ENCODE assay signal across 8 mouse cellular contexts in genomic region chr17:83706116-83706593, GRCm38 (mm10). TPM values are rescaled to one million over a fixed set of nuclear protein-coding genes. Genes with fewer than 3 reads are reported as not detected.
A peak's percentile ranks its signal among the peaks of the same experiment; 100 is the strongest.
DNase-seq lines count a peak whose midpoint lies in the region; ATAC-seq lines count a peak whose summit lies in the region.

Gene Mta3, plus strand, starts transcription at chr17:83706163.

- no peaks in the 10 kb centered on the region for H3K27me3 ChIP-seq in hindbrain, embryonic 11.5 days (ENCODE audit: control insufficient read depth, insufficient read depth, low read length)
- H3K27me3 ChIP-seq in lung, embryonic 16.5 days (ENCODE audit: control insufficient read depth, insufficient read depth, low read depth, low read length), result no peaks in the 10 kb centered on the region

- H3K4me1 ChIP-seq in hindbrain, embryonic 11.5 days (replicated peaks; ENCODE audit: control insufficient read depth, insufficient read depth, low read length), result no peaks in the 10 kb centered on the region
- peaks cover 18% of the 10 kb centered on the region for H3K4me1 ChIP-seq in lung, embryonic 16.5 days (replicated peaks; ENCODE audit: control insufficient read depth, insufficient read depth, low read length)

- peak within 1 kb of the TSS; percentile 73 for H3K27ac ChIP-seq in hindbrain, embryonic 11.5 days (ENCODE audit: low read depth, low read length)
- peak within 1 kb of the TSS; percentile 96 for H3K27ac ChIP-seq in lung, embryonic 16.5 days (ENCODE audit: low read length)

- DNase-seq in R1 (ENCODE audit: low read depth, low spot score), result peak; percentile 35
- DNase-seq in cerebellum, postnatal 10 days, result peak; percentile 87 to 89
- peak; percentile 35 to 57 for DNase-seq in frontal cortex, postnatal 36 days (ENCODE audit: low spot score in 2 of 2)
- peak; percentile 70 for DNase-seq in hindbrain, embryonic 11.5 days (ENCODE audit: low spot score)
- DNase-seq in layer of hippocampus, adult 9-11 months, result peak; percentile 33
- DNase-seq in ovary, postnatal 10 days (ENCODE audit: low spot score), result peak; percentile 57
- DNase-seq in thymus, postnatal 36 days, result peak; percentile 77 to 82

- WGBS in hindbrain, embryonic 11.5 days, result 0% methylated on average over 16 of the region's 56 CpGs
- WGBS in lung, embryonic 16.5 days, result 0% methylated on average over 34 of the region's 56 CpGs

- ATAC-seq in hindbrain, embryonic 11.5 days (ENCODE audit: low FRiP score), result peak; percentile 70
- ATAC-seq in lung, embryonic 16.5 days (ENCODE audit: low read depth), result peak; percentile 68

- peak within 1 kb of the TSS; percentile 85 for H3K4me2 ChIP-seq in hindbrain, embryonic 11.5 days (replicated peaks; ENCODE audit: low read depth, low read length)
- peak within 1 kb of the TSS; percentile 88 for H3K4me2 ChIP-seq in lung, embryonic 16.5 days (ENCODE audit: low read depth, low read length)

- H3K4me3 ChIP-seq in hindbrain, embryonic 11.5 days (ENCODE audit: low read depth, low read length), result peak within 1 kb of the TSS; percentile 74
- peak within 1 kb of the TSS; percentile 68 for H3K4me3 ChIP-seq in lung, embryonic 16.5 days (ENCODE audit: low read length)

- H3K9me3 ChIP-seq in hindbrain, embryonic 11.5 days (ENCODE audit: control insufficient read depth, low read length), result no peaks in the 10 kb centered on the region
- no peaks in the 10 kb centered on the region for H3K9me3 ChIP-seq in lung, embryonic 16.5 days (ENCODE audit: control insufficient read depth, low read length)

- H3K9ac ChIP-seq in hindbrain, embryonic 11.5 days (ENCODE audit: low read depth, low read length), result peak within 1 kb of the TSS; percentile 88
- peak within 1 kb of the TSS; percentile 86 for H3K9ac ChIP-seq in lung, embryonic 16.5 days (ENCODE audit: low read length)

- no peaks in the 10 kb centered on the region for H3K36me3 ChIP-seq in hindbrain, embryonic 11.5 days (ENCODE audit: control insufficient read depth, insufficient read depth, low read length)
- H3K36me3 ChIP-seq in lung, embryonic 16.5 days (ENCODE audit: control insufficient read depth, insufficient read depth, low read length), result no peaks in the 10 kb centered on the region; the same call in 1 of the 2 replicates

RNA-seq across cellular contexts. Expression of gene Mta3, which starts in this region (rescaled TPM):
- 41.1 and 41.7 TPM in 2 replicates for polyA plus RNA-seq in hindbrain, embryonic 11.5 days (2014; fragmentation: Nextera tagmentation; extraction: Ambion mirVana)
- polyA plus RNA-seq in lung, embryonic 16.5 days (2015; fragmentation: Nextera tagmentation; extraction: Ambion mirVana), result 41.4 and 44.5 TPM in 2 replicates

Comparison
In these comparisons a context has a peak if more than half of its experiments do, and no peak if none do; other contexts are left out.
1. Peak in every context shown above with its lines: DNase-seq, ATAC-seq, H3K4me3 ChIP-seq and H3K27ac ChIP-seq.
2. DNase-seq: peak in every context shown above with its lines; median percentile 88 in cerebellum, postnatal 10 days; 80 in thymus, postnatal 36 days; 70 in hindbrain, embryonic 11.5 days; 57 in ovary, postnatal 10 days; 46 in frontal cortex, postnatal 36 days; 35 in R1; 33 in layer of hippocampus, adult 9-11 months.